Mouse (Mus musculus) heart, adult 2 months (tissue): ENCODE measurements at regions not wholly inside any gene's neighbourhood (a gene's known extent, or its start where the extent isn't known, plus 50 kb on each side); places are given as distances from the start of the nearest gene placed in this dataset.

Experiments
- CTCF ChIP-seq: fragments of 200-600 bp; IDR thresholded peaks from 2 replicates; pipeline ENCODE4 v1.8.1; 2022; ENCODE audit warnings: antibody characterized with exemption, mild to moderate bottlenecking, moderate library complexity
- EP300 ChIP-seq: fragments of 200-500 bp; IDR thresholded peaks from 2 replicates; pipeline ENCODE4 v1.6.1; 2011; ENCODE audit warnings: low read depth, low read length, control low read depth; ENCODE audit not compliant: insufficient read depth
- POLR2A ChIP-seq: fragments of 200-500 bp; IDR thresholded peaks from 2 replicates; pipeline ENCODE4 v1.6.1; 2011; ENCODE audit warnings: mild to moderate bottlenecking, low read depth, low read length, control low read depth; ENCODE audit not compliant: insufficient read depth

DNA sequence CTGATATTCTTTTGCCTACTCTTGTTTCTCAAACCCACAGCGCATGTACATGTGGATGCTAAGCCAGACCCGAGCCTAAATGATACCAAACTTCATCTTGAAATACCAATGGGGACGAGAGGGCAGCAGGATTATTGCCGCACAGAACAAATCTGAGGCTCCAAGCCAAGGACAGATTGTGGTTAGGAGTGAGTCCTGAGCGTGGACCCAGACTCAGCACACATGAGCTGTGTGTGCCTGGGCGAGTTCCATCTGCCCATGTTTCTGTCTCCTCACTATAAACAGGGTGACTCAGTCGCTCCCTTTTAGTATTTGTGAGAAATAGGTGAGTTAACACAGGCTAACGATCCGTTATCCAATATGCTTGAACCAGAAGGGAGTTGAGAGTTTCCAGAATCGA, 92.4 kb upstream of the Gadd45a start:
- TF ChIP-seq POLR2A (no peak), CTCF (no peak), EP300 (no peak)
